Mouse (Mus musculus) spleen, adult 2 months (tissue): ENCODE data around the gene Odf4.

Experiments used
- CTCF ChIP-seq: fragments of 200-500 bp; IDR thresholded peaks from 2 replicates; pipeline ENCODE4 v1.5.1; 2011; ENCODE audit warnings: mild to moderate bottlenecking, inconsistent platforms; ENCODE audit not compliant: insufficient read depth, insufficient read length, insufficient replicate concordance; ENCODE audit errors: extremely low read depth
- POLR2A ChIP-seq: fragments of 200-500 bp; IDR thresholded peaks from 2 replicates; pipeline ENCODE4 v1.6.1; 2011; ENCODE audit warnings: low read depth, low read length, inconsistent platforms

GRCm38 (mm10) chr11:68974059-68974450 is 47.2 kb upstream of the Odf4 start:
- no peak for TF ChIP-seq CTCF
- no peak for TF ChIP-seq POLR2A
